Mouse (Mus musculus) liver, embryonic 14.5 days (tissue): ENCODE measurements around the gene Tmem88b. TPM values are rescaled to one million over a fixed set of nuclear protein-coding genes. Genes with fewer than 3 reads are reported as not detected.
A peak's percentile ranks its signal among the peaks of the same experiment; 100 is the strongest.

Experiments
- ATAC-seq: fragments of 200-750 bp; cut with Nextera tagmentation; 2 replicates; pipeline ENCODE4 v1.8.0; 2017; ENCODE audit warnings: moderate number of reproducible peaks, mild to moderate bottlenecking, moderate library complexity; ENCODE audit not compliant: insufficient read depth
- DNase-seq, 3 experiments: peaks; one replicate each; pipeline ENCODE4 v3.0.0-alpha.2; 2012 to 2013; ENCODE audit warnings: low read depth in 3 of 3, low spot score in 3 of 3
- H3K27ac ChIP-seq: fragments of 300-500 bp; sonication (generic); 2 replicates; pipeline ENCODE4 v1.5.1; 2014; ENCODE audit warnings: moderate library complexity, mild to moderate bottlenecking, control low read depth, inconsistent platforms
- H3K27me3 ChIP-seq: fragments of 300-500 bp; sonication (generic); 2 replicates; pipeline ENCODE4 v1.6.1; 2014; ENCODE audit warnings: mild to moderate bottlenecking, low read length, moderate library complexity; ENCODE audit not compliant: control insufficient read depth, insufficient read depth
- H3K36me3 ChIP-seq: fragments of 300-500 bp; sonication (generic); replicated peaks from 2 replicates; pipeline ENCODE4 v1.6.1; 2014; ENCODE audit warnings: low read depth; ENCODE audit not compliant: control insufficient read depth, insufficient read depth
- H3K4me1 ChIP-seq, 2 experiments: fragments of 200-500 bp in 1 of 2; fragments of 300-500 bp in 1 of 2; sonication (generic) in 1 of 2; replicated peaks; 2 replicates each; pipeline ENCODE4 v1.6.1; 2012 to 2014; ENCODE audit warnings: antibody characterized with exemption in 1 of 2, inconsistent platforms in 1 of 2, low read length in 1 of 2; ENCODE audit not compliant: control insufficient read depth in 2 of 2, insufficient read depth in 2 of 2
- H3K4me2 ChIP-seq: fragments of 300-500 bp; sonication (generic); 2 replicates; pipeline ENCODE4 v1.6.1; 2014; ENCODE audit warnings: low read depth, mild to moderate bottlenecking, control low read depth, moderate library complexity
- H3K4me3 ChIP-seq, 2 experiments: fragments of 200-500 bp in 1 of 2; fragments of 300-500 bp in 1 of 2; sonication (generic) in 1 of 2; 2 replicates each; pipeline ENCODE4 v1.5.1; 2012 to 2014; ENCODE audit warnings: low read depth in 2 of 2, low read length in 2 of 2, mild to moderate bottlenecking in 2 of 2, control low read depth in 1 of 2, inconsistent platforms in 1 of 2, moderate library complexity in 1 of 2; ENCODE audit not compliant: insufficient read depth in 1 of 2
- H3K9ac ChIP-seq: fragments of 300-500 bp; sonication (generic); replicated peaks from 2 replicates; pipeline ENCODE4 v1.6.1; 2014; ENCODE audit warnings: mild to moderate bottlenecking, control low read depth, moderate library complexity
- H3K9me3 ChIP-seq: fragments of 300-500 bp; sonication (generic); 2 replicates; pipeline ENCODE4 v1.6.1; 2016; ENCODE audit warnings: low read length, mixed read lengths; ENCODE audit not compliant: control insufficient read depth
- CTCF ChIP-seq: IDR thresholded peaks from 2 replicates; pipeline ENCODE4 v1.5.1; 2016; ENCODE audit warnings: antibody characterized with exemption, low read depth, control low read depth
- EP300 ChIP-seq: IDR thresholded peaks from 2 replicates; pipeline ENCODE4 v1.6.1; 2016; ENCODE audit warnings: antibody characterized with exemption, low read depth
- WGBS: fragments of 180-500 bp; shearing (Covaris S2); extraction: QIAGEN DNeasy Blood & Tissue Kit; methylation state at CpG from one replicate; pipeline ENCODE4 v1.1.7; 2014; ENCODE audit not compliant: insufficient replicate concordance; 5-methylcytosine and 5-hydroxymethylcytosine counted together
- polyA plus RNA-seq, 2 experiments: library from polyadenylated mRNA; depleted of rRNA in 1 of 2; stranded (reverse) in 1 of 2; unstranded in 1 of 2; fragments of >200 nt; fragmentation: Nextera tagmentation in 1 of 2; extraction: Ambion mirVana in 1 of 2; gene quantifications; 2 replicates each; pipeline versions ENCODE4 v1.2.1 to v1.2.3; 2012 to 2014

The Tmem88b gene
- polyA plus RNA-seq, 2 experiments, result 0.11 to 0.28 TPM

- no peak overlapping the region for H3K27ac ChIP-seq
- no peaks in the 10 kb centered on the region for H3K36me3 ChIP-seq
- H3K27me3 ChIP-seq, result peaks cover 26% of the 10 kb centered on the region
- H3K9ac ChIP-seq, result no peak overlapping the region
- H3K4me1 ChIP-seq, result peaks cover 0 to 4% of the 10 kb centered on the region in 2 experiments; a peak in 1 of 4 replicates
- no peak overlapping the region for H3K4me2 ChIP-seq
- no peak for ATAC-seq
- WGBS, result 68% methylated on average over 13 of the region's 13 CpGs
- TF ChIP-seq CTCF, result no peak
- no peak for TF ChIP-seq EP300
- H3K9me3 ChIP-seq, result no peaks in the 10 kb centered on the region
- H3K4me3 ChIP-seq, result no peak overlapping the region
- DNase-seq, result no peak
Measured at GRCm38 (mm10) chr4:155772786-155773185, 12.9 kb downstream of the Tmem88b start.

GRCm38 (mm10) chr4:155771706-155772105 lies 14.0 kb downstream of the Tmem88b start:
- H3K4me2 ChIP-seq, result no peak overlapping the region
- H3K9ac ChIP-seq, result no peak overlapping the region
- no peak for ATAC-seq
- 63% methylated on average over 2 of the region's 2 CpGs for WGBS
- H3K4me3 ChIP-seq, result no peak overlapping the region
- 0 out of 4 replicates have a peak, but pooled peaks cover 0 to 4% of the 10 kb centered on the region in 2 experiments for H3K4me1 ChIP-seq
- DNase-seq, result no peak
- no peak overlapping the region for H3K27ac ChIP-seq
- TF ChIP-seq EP300 (no peak), CTCF (no peak)
- H3K9me3 ChIP-seq, result no peaks in the 10 kb centered on the region
- H3K36me3 ChIP-seq, result no peaks in the 10 kb centered on the region
- peaks cover 26% of the 10 kb centered on the region for H3K27me3 ChIP-seq

GRCm38 (mm10) chr4:155770626-155771025 lies 15.0 kb downstream of the Tmem88b start:
- ATAC-seq (no peak), DNase-seq (no peak)
- no peak for TF ChIP-seq CTCF
- TF ChIP-seq EP300, result no peak
- Histone ChIP-seq H3K4me1 (0 out of 4 replicates have a peak, but pooled peaks cover 0 to 4% of the 10 kb centered on the region in 2 experiments), H3K9ac (no peak overlapping the region), H3K27ac (no peak overlapping the region), H3K9me3 (no peaks in the 10 kb centered on the region), H3K4me3 (peak overlapping the region in 1 of 2 experiments; percentile 55; a peak in 2 of 4 replicates), H3K4me2 (peak overlapping the region; percentile 86), H3K27me3 (peaks cover 24% of the 10 kb centered on the region), H3K36me3 (no peaks in the 10 kb centered on the region)
- 47% methylated on average over 24 of the region's 24 CpGs for WGBS

- Histone ChIP-seq H3K9me3 (no peaks in the 10 kb centered on the region), H3K4me1 (0 out of 4 replicates have a peak, but pooled peaks cover 0 to 4% of the 10 kb centered on the region in 2 experiments), H3K36me3 (no peaks in the 10 kb centered on the region), H3K4me2 (peak overlapping the region; percentile 86), H3K27ac (no peak overlapping the region), H3K27me3 (peaks cover 17% of the 10 kb centered on the region), H3K9ac (peak overlapping the region; percentile 72), H3K4me3 (peak overlapping the region; percentile 55 to 56)
- ATAC-seq (peak; percentile 88), DNase-seq (peak; percentile 66 to 70 (median 68))
- WGBS, result under 1% methylated on average over 39 of the region's 39 CpGs
- TF ChIP-seq CTCF (peak; percentile 96), EP300 (no peak)
Measured at GRCm38 (mm10) chr4:155769880-155770512, 15.7 kb downstream of the Tmem88b start.

GRCm38 (mm10) chr4:155769496-155769879 lies 16.2 kb downstream of the Tmem88b start:
- H3K27me3 ChIP-seq, result peaks cover 14% of the 10 kb centered on the region
- 0 out of 4 replicates have a peak, but pooled peaks cover 0 to 4% of the 10 kb centered on the region in 2 experiments for H3K4me1 ChIP-seq
- H3K36me3 ChIP-seq, result no peaks in the 10 kb centered on the region
- peak overlapping the region; percentile 86 for H3K4me2 ChIP-seq
- 53% methylated on average over 5 of the region's 5 CpGs for WGBS
- H3K9me3 ChIP-seq, result no peaks in the 10 kb centered on the region
- H3K9ac ChIP-seq, result peak overlapping the region; percentile 72; the same call in 1 of the 2 replicates
- H3K4me3 ChIP-seq, result peak overlapping the region; percentile 55 to 56
- DNase-seq (no peak), ATAC-seq (no peak)
- no peak overlapping the region for H3K27ac ChIP-seq
- TF ChIP-seq CTCF (no peak), EP300 (no peak)
